Mouse (Mus musculus) ES-E14 (cell line): ENCODE results near the gene Mllt10. TPM values are rescaled to one million over a fixed set of nuclear protein-coding genes. Genes with fewer than 3 reads are reported as not detected.

Experiments used
- DNase-seq: peaks from one replicate; pipeline ENCODE4 v3.0.0-alpha.2; 2013; ENCODE audit warnings: low read depth, low spot score
- H3K27ac ChIP-seq: 2 replicates; pipeline ENCODE4 v1.5.1; 2012; ENCODE audit warnings: low read depth, mild to moderate bottlenecking, low read length, moderate library complexity, mixed read lengths; ENCODE audit not compliant: poor library complexity, insufficient read depth, severe bottlenecking
- H3K36me3 ChIP-seq: 2 replicates; pipeline ENCODE4 v1.6.1; 2012; ENCODE audit warnings: mild to moderate bottlenecking, low read length, moderate library complexity, mixed read lengths; ENCODE audit not compliant: control insufficient read depth, poor library complexity, insufficient read depth, severe bottlenecking
- H3K4me1 ChIP-seq, 2 experiments: fragments of 150-350 bp in 1 of 2; sonication (generic) in 1 of 2; 2 replicates each; pipeline ENCODE4 v1.6.1; 2012; ENCODE audit warnings: low read length in 2 of 2, mild to moderate bottlenecking in 1 of 2, mixed read lengths in 1 of 2; ENCODE audit not compliant: control insufficient read depth in 2 of 2, insufficient read depth in 2 of 2, poor library complexity in 1 of 2
- H3K4me3 ChIP-seq, 2 experiments: fragments of 150-350 bp in 1 of 2; sonication (generic) in 1 of 2; 2 replicates each; pipeline ENCODE4 v1.5.1; 2012; ENCODE audit warnings: low read length in 2 of 2, low read depth in 1 of 2, mild to moderate bottlenecking in 1 of 2, mixed read lengths in 1 of 2; ENCODE audit not compliant: insufficient read depth in 1 of 2, poor library complexity in 1 of 2, severe bottlenecking in 1 of 2
- H3K9ac ChIP-seq: 2 replicates; pipeline ENCODE4 v1.6.1; 2012; ENCODE audit warnings: low read depth, mild to moderate bottlenecking, low read length, mixed read lengths; ENCODE audit not compliant: poor library complexity, insufficient read depth, severe bottlenecking
- H3K9me3 ChIP-seq: fragments of 150-350 bp; sonication (generic); 2 replicates; pipeline ENCODE4 v1.6.1; 2012; ENCODE audit warnings: low read depth, mild to moderate bottlenecking, low read length; ENCODE audit not compliant: control insufficient read depth, insufficient read depth
- CHD2 ChIP-seq: IDR thresholded peaks from 2 replicates; pipeline ENCODE4 v1.6.1; 2014; ENCODE audit warnings: mild to moderate bottlenecking, low read depth, low read length, inconsistent platforms
- HCFC1 ChIP-seq: IDR thresholded peaks from 2 replicates; pipeline ENCODE4 v1.6.1; 2012; ENCODE audit warnings: low read length, inconsistent platforms, borderline replicate concordance; ENCODE audit not compliant: insufficient read depth
- MAFK ChIP-seq: IDR thresholded peaks from 2 replicates; pipeline ENCODE4 v1.6.1; 2014; ENCODE audit warnings: mild to moderate bottlenecking, low read depth, low read length, inconsistent platforms; ENCODE audit not compliant: insufficient read depth
- ZC3H11A ChIP-seq: IDR thresholded peaks from 2 replicates; pipeline ENCODE4 v1.6.1; 2012; ENCODE audit warnings: low read depth, mild to moderate bottlenecking, inconsistent platforms, low read length, borderline replicate concordance
- ZNF384 ChIP-seq: IDR thresholded peaks from 2 replicates; pipeline ENCODE4 v1.6.1; 2012; ENCODE audit warnings: low read depth, low read length, inconsistent platforms
- in situ Hi-C, 2 experiments: fragments of 600-800 bp; cut with MboI; formaldehyde crosslinking; loops; one replicate each; pipeline ENCODE4 v1.15.1; 2025; ENCODE audit warnings: low sequenced_read_pairs in 2 of 2, inconsistent platforms in 1 of 2; ENCODE audit not compliant: unreplicated experiment in 2 of 2
- total RNA-seq: library from RNA; depleted of rRNA; stranded (reverse); fragments of 300-350 nt; gene quantifications from 2 replicates; pipeline ENCODE4 v1.2.3, GENCODE M21; 2012

Mllt10 gene
- total RNA-seq, 1 experiment: 40.7 TPM

- H3K9ac ChIP-seq: no peak overlapping the region
- TF ChIP-seq ZC3H11A: peak; percentile 49; the same call in 1 of the 2 replicates
- no peak for TF ChIP-seq HCFC1
- in situ Hi-C loops: no loop called here
- no peak overlapping the region for H3K27ac ChIP-seq
- DNase-seq: peak; percentile 33
- no peak overlapping the region for H3K4me3 ChIP-seq
- no peaks in the 10 kb centered on the region for H3K9me3 ChIP-seq
- H3K4me1 ChIP-seq: peaks cover 0 to 1% of the 10 kb centered on the region in 2 experiments; a peak in 1 of 4 replicates
- H3K36me3 ChIP-seq: peaks cover 2% of the 10 kb centered on the region; the same call in 1 of the 2 replicates
These were observed 45.9 kb downstream of the Mllt10 start for GRCm38 (mm10) chr2:18100914-18101313.

GRCm38 (mm10) chr2:18107561-18107960 lies 52.5 kb downstream of the Mllt10 start:
- TF ChIP-seq ZC3H11A: no peak
- TF ChIP-seq MAFK: no peak
- TF ChIP-seq ZNF384: no peak
- TF ChIP-seq HCFC1: no peak
- TF ChIP-seq CHD2: no peak
- Histone ChIP-seq H3K4me3 (no peak overlapping the region), H3K27ac (no peak overlapping the region), H3K36me3 (no peaks in the 10 kb centered on the region; the same call in none of the 2 replicates), H3K9ac (no peak overlapping the region), H3K4me1 (peaks cover 5% of the 10 kb centered on the region in 2 experiments; a peak in 2 of 4 replicates), H3K9me3 (no peaks in the 10 kb centered on the region)
- in situ Hi-C loops: no loop called here
- DNase-seq: no peak

GRCm38 (mm10) chr2:18108214-18108613 lies 53.2 kb downstream of the Mllt10 start:
- Histone ChIP-seq H3K9me3 (no peaks in the 10 kb centered on the region), H3K4me1 (peaks cover 5 to 9% of the 10 kb centered on the region in 2 experiments; a peak in 3 of 4 replicates), H3K27ac (no peak overlapping the region), H3K36me3 (no peaks in the 10 kb centered on the region; the same call in none of the 2 replicates), H3K9ac (peak overlapping the region; percentile 11; the same call in 1 of the 2 replicates), H3K4me3 (no peak overlapping the region)
- no peak for DNase-seq
- in situ Hi-C loops: no loop called here
- TF ChIP-seq MAFK (no peak), ZC3H11A (no peak), HCFC1 (no peak), CHD2 (no peak), ZNF384 (no peak)

- TF ChIP-seq ZC3H11A (no peak), CHD2 (no peak), HCFC1 (no peak), MAFK (no peak), ZNF384 (no peak)
- peaks cover 9% of the 10 kb centered on the region in 2 experiments for H3K4me1 ChIP-seq
- no peak overlapping the region for H3K9ac ChIP-seq
- no peak overlapping the region for H3K4me3 ChIP-seq
- no peak overlapping the region; the same call in 1 of the 2 replicates for H3K27ac ChIP-seq
- H3K36me3 ChIP-seq: peaks cover 3% of the 10 kb centered on the region
- DNase-seq: peak; percentile 41
- in situ Hi-C loops: no loop called here
- H3K9me3 ChIP-seq: no peaks in the 10 kb centered on the region
These were observed 56.4 kb downstream of the Mllt10 start for GRCm38 (mm10) chr2:18111411-18111810.
